Mouse (Mus musculus) stomach, embryonic 15.5 days (tissue): ENCODE data around the gene Pde6h. TPM values are rescaled to one million over a fixed set of nuclear protein-coding genes. Genes with fewer than 3 reads are reported as not detected.

Experiments used
- ATAC-seq: fragments of 200-750 bp; cut with Nextera tagmentation; 2 replicates; pipeline ENCODE4 v1.8.0; 2017; ENCODE audit warnings: low read depth, moderate number of reproducible peaks, moderate TSS enrichment; ENCODE audit not compliant: insufficient read depth, low FRiP score
- H3K27ac ChIP-seq: fragments of 300-500 bp; sonication (generic); 2 replicates; pipeline ENCODE4 v1.5.1; 2015; ENCODE audit warnings: mild to moderate bottlenecking, inconsistent platforms
- H3K27me3 ChIP-seq: fragments of 300-500 bp; sonication (generic); replicated peaks from 2 replicates; pipeline ENCODE4 v1.6.1; 2015; ENCODE audit warnings: inconsistent platforms
- H3K36me3 ChIP-seq: fragments of 300-500 bp; sonication (generic); 2 replicates; pipeline ENCODE4 v1.6.1; 2015; ENCODE audit warnings: inconsistent platforms
- H3K4me1 ChIP-seq: fragments of 300-500 bp; sonication (generic); 2 replicates; pipeline ENCODE4 v1.6.1; 2015; ENCODE audit warnings: inconsistent platforms
- H3K4me2 ChIP-seq: fragments of 300-500 bp; sonication (generic); 2 replicates; pipeline ENCODE4 v1.6.1; 2015; ENCODE audit warnings: mild to moderate bottlenecking, inconsistent platforms
- H3K4me3 ChIP-seq: fragments of 300-500 bp; sonication (generic); replicated peaks from 2 replicates; pipeline ENCODE4 v1.5.1; 2015; ENCODE audit warnings: inconsistent platforms
- H3K9ac ChIP-seq: fragments of 300-500 bp; sonication (generic); 2 replicates; pipeline ENCODE4 v1.6.1; 2015; ENCODE audit warnings: inconsistent platforms
- H3K9me3 ChIP-seq: fragments of 300-500 bp; sonication (generic); 2 replicates; pipeline ENCODE4 v1.6.1; 2016; ENCODE audit warnings: inconsistent platforms
- WGBS: fragments of 180-500 bp; shearing (Covaris S2); methylation state at CpG from one replicate; pipeline ENCODE4 v1.1.7; 2015; 5-methylcytosine and 5-hydroxymethylcytosine counted together
- polyA plus RNA-seq: library from polyadenylated mRNA; unstranded; fragments of >200 nt; fragmentation: Nextera tagmentation; extraction: Ambion mirVana; gene quantifications from 2 replicates; pipeline ENCODE4 v1.2.1, GENCODE M21; 2015

The Pde6h gene
- polyA plus RNA-seq, 1 experiment from 2014 or later, result not detected

DNA sequence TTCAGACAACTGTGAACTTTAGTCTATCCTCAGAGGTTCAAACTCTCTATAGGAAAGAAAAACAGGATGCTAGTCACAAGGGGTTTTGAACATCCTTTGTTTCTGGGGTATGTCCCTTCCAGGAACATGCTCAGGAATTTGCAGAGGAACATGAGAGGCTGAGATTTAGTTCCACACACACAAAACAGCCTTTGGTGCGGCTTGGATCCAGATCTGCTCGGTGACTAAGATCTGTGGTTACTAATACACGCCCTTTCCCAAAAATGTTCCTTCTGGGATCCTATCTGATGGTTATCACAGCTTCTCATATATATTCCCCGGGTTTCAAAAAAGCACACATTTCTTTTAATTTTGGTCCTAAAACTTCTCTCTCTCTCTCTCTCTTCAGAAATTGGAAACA, 25.8 kb upstream of the Pde6h start:
- Histone ChIP-seq H3K4me1 (peaks cover 10% of the 10 kb centered on the region), H3K9me3 (no peaks in the 10 kb centered on the region), H3K4me3 (no peak overlapping the region), H3K27me3 (no peaks in the 10 kb centered on the region), H3K9ac (no peak overlapping the region), H3K4me2 (no peak overlapping the region), H3K36me3 (no peaks in the 10 kb centered on the region), H3K27ac (peak overlapping the region; percentile 71)
- no peak for ATAC-seq
- WGBS, result 53% methylated on average over 4 of the region's 4 CpGs

DNA sequence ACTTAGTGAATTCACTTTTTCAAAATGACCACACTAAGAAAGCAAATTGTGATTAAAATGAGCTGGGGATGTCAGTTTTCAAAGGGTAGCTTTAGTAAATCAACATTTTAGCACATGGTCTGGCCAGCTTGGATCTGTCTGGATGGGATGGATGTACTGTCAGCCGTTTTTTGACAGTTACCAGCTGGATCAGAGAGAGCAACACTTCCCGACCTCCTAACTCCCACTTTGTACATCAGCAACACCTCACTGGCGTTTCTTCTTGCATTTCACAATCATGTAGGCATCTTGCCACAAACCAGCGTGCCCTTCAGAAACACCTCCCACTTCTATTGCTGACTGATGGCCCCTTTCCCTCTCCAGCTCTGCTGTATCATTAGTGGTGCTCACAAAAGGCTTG, 25.4 kb upstream of the Pde6h start:
- ATAC-seq, result no peak
- peak overlapping the region; percentile 71 for H3K27ac ChIP-seq
- no peaks in the 10 kb centered on the region for H3K9me3 ChIP-seq
- H3K27me3 ChIP-seq, result no peaks in the 10 kb centered on the region
- no peak overlapping the region for H3K4me2 ChIP-seq
- H3K36me3 ChIP-seq, result no peaks in the 10 kb centered on the region
- H3K4me1 ChIP-seq, result peaks cover 10% of the 10 kb centered on the region
- no peak overlapping the region for H3K4me3 ChIP-seq
- no peak overlapping the region for H3K9ac ChIP-seq
- WGBS, result 35% methylated on average over 4 of the region's 4 CpGs

DNA sequence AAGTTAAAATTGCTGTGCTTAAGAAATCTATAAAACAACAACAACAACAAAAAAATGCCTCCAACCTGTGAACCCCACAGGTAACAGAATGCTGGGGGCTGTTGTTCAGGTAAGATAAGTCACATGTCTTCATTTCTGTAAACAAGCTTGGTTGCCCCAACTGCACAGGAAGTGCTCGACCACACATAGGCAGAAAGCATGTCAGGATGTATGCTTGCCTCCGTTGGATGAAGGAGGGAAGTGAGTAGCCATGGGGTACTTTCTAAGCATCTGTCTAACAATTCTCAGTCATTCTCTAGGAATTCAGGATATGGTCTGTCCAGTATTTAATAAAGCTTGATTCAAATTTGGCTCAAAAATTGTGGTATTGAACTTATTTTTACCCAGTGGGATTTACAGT, 24.7 kb upstream of the Pde6h start:
- Histone ChIP-seq H3K9ac (no peak overlapping the region), H3K36me3 (no peaks in the 10 kb centered on the region), H3K4me3 (no peak overlapping the region), H3K4me1 (peaks cover 10% of the 10 kb centered on the region), H3K4me2 (no peak overlapping the region), H3K27me3 (no peaks in the 10 kb centered on the region), H3K9me3 (no peaks in the 10 kb centered on the region), H3K27ac (no peak overlapping the region)
- WGBS, result 57% methylated on average over 2 of the region's 2 CpGs
- no peak for ATAC-seq

DNA sequence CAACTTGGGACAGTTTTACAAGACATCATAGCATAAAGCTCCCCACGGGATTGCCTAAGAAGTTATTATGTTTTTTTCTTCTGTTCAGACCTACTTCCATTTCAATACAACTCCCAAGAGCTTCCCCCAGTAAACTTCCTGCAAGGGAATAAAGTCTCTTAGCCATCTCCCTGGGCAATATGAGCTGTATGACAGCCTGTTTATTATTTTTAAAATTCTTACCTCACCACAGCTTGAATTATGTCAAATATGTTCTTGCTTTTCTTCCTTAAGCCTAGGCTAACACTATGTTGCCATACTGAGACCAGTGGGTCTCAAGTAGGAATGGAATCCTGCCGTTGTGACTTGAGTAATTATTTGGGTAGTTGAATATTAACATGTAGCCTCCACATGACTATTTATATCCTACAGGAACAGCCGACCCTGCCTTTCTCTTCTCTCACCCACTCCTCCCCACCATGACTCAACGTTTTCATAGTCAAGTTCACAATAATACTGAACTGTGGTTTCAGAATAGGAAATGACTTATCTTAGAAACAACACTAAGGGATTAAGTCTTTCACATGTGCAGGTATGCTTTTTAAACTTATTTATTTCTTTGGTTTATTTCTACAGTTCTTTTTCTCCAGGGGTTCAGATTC, 23.1 kb upstream of the Pde6h start:
- no peak overlapping the region for H3K4me3 ChIP-seq
- no peaks in the 10 kb centered on the region for H3K9me3 ChIP-seq
- no peaks in the 10 kb centered on the region for H3K36me3 ChIP-seq
- WGBS, result 29% methylated on average over 4 of the region's 4 CpGs
- H3K27ac ChIP-seq, result peak overlapping the region; percentile 63
- ATAC-seq, result peak; percentile 84; the same call in 1 of the 2 replicates
- H3K9ac ChIP-seq, result no peak overlapping the region
- H3K4me1 ChIP-seq, result no peaks in the 10 kb centered on the region
- H3K4me2 ChIP-seq, result no peak overlapping the region
- no peaks in the 10 kb centered on the region for H3K27me3 ChIP-seq

DNA sequence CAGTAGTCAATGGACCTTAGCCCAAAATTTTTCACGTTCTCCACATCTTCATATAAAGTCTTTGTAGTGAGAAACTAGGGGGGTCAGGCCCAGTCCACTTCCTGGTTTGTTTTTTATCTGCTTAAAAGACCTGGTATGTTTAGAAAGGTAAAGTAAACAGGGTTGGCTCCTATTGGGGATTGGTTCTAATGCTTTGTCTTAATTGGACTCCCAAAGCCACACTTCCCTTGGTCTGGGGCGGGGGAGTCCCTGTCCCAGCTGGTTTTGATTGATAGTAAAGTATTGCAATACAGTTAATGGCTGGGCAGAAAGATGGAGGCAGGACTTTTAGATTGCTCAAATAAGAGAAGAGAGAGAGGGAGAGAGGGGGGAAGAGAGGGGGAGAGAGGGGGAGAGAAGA, 22.6 kb upstream of the Pde6h start:
- Histone ChIP-seq H3K4me3 (no peak overlapping the region), H3K36me3 (no peaks in the 10 kb centered on the region), H3K9me3 (no peaks in the 10 kb centered on the region), H3K9ac (no peak overlapping the region), H3K4me1 (no peaks in the 10 kb centered on the region), H3K27ac (peak overlapping the region; percentile 48; the same call in 1 of the 2 replicates), H3K4me2 (no peak overlapping the region), H3K27me3 (no peaks in the 10 kb centered on the region)
- peak; percentile 72 for ATAC-seq
- 46% methylated on average over 2 of the region's 2 CpGs for WGBS

DNA sequence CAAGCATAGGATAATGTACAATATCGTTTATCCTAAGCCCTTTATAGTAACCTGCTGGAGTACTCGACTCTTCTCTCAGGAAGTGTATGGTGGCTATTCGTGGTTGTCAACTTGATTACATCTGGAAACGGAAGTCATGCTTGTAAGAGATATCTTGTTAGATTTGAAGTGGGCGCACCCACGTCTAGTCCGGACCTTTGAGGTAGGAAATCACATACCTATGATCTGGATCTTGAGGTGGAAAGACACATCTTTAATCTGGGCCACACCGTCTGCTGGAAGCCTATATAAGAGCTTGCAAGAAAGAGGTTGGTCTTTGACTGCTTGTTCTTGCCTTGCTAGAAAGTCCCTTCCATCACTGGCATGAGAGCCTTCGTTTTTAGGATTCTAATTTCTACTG, 21.1 kb upstream of the Pde6h start:
- no peaks in the 10 kb centered on the region for H3K27me3 ChIP-seq
- 91% methylated on average over 9 of the region's 9 CpGs for WGBS
- no peak overlapping the region for H3K27ac ChIP-seq
- no peaks in the 10 kb centered on the region for H3K9me3 ChIP-seq
- H3K4me3 ChIP-seq, result no peak overlapping the region
- 0 out of 2 replicates have a peak, but pooled peaks cover 3% of the 10 kb centered on the region for H3K4me1 ChIP-seq
- H3K36me3 ChIP-seq, result no peaks in the 10 kb centered on the region
- no peak overlapping the region for H3K9ac ChIP-seq
- H3K4me2 ChIP-seq, result no peak overlapping the region
- ATAC-seq, result no peak

DNA sequence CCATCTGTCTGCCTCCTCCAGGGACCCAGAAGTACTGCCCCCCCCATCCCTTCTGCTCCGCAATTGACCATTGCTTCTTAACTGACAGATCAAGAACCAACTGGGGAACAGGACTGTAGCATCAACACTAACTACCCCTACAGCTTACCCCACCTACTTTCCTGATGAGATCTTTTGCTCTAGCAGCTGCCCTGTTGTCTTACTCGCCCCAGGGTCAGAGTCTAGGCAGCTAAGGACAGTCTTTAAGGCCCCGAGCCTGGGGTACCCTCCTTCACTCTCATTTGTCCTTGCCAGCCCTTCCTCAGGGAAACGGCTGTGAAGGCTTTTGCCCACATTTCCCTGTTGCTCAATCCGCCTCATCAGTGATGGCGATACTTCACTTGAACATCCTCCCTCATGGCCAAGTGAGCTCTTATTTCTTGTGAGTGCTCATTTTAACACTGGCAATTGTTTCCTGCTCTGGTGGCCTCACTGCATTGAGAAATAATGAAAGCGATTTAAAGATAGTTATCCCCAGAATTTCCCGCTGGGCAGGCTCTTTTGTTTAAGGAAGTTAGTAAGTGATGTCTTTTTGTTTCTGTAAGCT, 19.7 kb upstream of the Pde6h start:
- Histone ChIP-seq H3K4me3 (no peak overlapping the region), H3K27ac (no peak overlapping the region), H3K27me3 (no peaks in the 10 kb centered on the region), H3K4me1 (0 out of 2 replicates have a peak, but pooled peaks cover 3% of the 10 kb centered on the region), H3K36me3 (no peaks in the 10 kb centered on the region), H3K9ac (no peak overlapping the region), H3K9me3 (no peaks in the 10 kb centered on the region), H3K4me2 (no peak overlapping the region)
- ATAC-seq, result no peak
- WGBS, result 65% methylated on average over 8 of the region's 8 CpGs

DNA sequence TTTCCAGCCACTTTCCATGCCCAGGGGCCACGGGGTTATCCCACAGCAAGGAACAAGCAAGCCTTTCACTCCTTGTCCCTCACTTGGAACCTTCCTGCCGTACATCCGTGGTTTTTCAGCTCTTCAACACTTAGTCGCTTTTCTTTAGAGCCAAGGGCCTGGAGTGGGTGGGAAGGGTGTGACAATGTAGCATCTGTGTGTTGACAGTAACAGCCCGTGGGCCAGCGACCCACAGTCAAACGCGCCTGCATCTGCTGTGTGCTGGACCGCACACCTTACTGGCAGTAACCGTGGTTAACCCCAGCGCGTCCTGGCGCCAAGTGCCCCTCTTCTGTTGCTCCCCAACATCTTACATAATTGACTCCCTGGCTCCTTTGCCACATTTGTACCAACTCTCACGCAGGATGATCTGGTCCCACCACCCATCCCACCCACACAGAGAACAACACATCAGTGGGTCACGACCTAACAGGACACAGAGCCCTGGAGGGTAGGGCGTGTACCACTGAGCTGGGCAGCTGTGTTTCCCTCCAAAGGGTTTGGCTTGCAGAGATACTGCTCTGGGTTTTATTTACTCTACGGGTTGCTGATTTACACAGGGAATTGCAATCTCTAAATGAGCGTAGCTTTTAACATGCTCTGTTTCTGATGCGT, 17.2 kb upstream of the Pde6h start:
- ATAC-seq, result no peak
- Histone ChIP-seq H3K36me3 (no peaks in the 10 kb centered on the region), H3K4me2 (no peak overlapping the region), H3K9me3 (no peaks in the 10 kb centered on the region), H3K4me3 (no peak overlapping the region), H3K4me1 (peaks cover 3% of the 10 kb centered on the region; the same call in 1 of the 2 replicates), H3K9ac (no peak overlapping the region), H3K27ac (0 out of 2 replicates have a peak overlapping the region, but pooled peaks have one; percentile 8), H3K27me3 (no peaks in the 10 kb centered on the region)
- 65% methylated on average over 19 of the region's 19 CpGs for WGBS

DNA sequence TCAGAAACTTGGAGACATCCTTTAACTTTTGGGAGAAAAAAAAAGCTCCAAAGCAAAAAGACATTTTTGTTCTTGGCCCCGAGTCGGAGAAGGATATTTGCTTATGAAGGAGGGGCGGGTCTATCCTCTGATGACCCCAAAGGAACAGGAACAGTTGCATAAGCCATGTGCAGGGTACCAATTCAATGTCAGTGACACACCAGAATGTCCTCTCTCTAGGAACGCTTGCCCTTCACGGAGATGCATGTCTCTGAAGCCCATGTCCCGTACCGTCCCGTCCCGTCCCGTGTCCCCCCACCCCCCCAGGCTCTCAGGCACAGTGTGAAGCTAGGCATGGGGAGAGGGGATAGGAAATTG, 16.7 kb upstream of the Pde6h start:
- no peak overlapping the region for H3K4me3 ChIP-seq
- no peak overlapping the region for H3K9ac ChIP-seq
- H3K4me1 ChIP-seq, result peaks cover 3% of the 10 kb centered on the region; the same call in 1 of the 2 replicates
- 0 out of 2 replicates have a peak overlapping the region, but pooled peaks have one; percentile 4 for H3K27ac ChIP-seq
- H3K4me2 ChIP-seq, result no peak overlapping the region
- H3K9me3 ChIP-seq, result no peaks in the 10 kb centered on the region
- no peak for ATAC-seq
- 74% methylated on average over 10 of the region's 10 CpGs for WGBS
- H3K36me3 ChIP-seq, result no peaks in the 10 kb centered on the region
- no peaks in the 10 kb centered on the region for H3K27me3 ChIP-seq

DNA sequence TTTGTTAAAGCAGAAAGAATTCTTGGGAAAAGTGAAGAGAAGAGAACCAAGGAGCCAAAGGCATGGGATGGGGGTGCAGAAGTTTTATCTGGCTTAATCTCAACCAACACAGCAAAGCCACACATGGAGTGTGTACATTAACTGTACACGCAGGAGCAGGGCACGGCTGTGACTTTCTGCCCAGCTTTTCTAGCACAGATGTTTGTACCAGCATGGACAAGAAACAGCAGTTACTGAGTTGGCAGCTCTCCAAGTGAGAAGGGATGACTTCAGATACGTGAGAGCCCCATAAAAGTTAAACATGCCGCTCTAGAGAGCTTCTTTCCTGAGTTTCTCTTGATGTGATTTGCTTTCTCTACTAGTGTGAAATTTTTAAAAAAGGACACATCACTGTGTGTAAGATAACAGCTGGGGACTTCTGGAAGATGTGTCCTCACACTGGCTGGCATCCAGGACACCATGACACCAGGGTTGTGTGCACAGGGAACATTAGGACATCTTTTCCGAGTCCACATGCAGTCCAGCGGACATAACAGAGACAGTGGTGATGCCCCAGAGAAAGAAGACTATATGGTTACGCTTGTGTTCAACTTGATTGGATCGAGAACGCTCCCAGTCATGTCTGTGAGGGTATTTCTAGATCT, 13.3 kb upstream of the Pde6h start:
- ATAC-seq, result peak; percentile 61; the same call in 1 of the 2 replicates

DNA sequence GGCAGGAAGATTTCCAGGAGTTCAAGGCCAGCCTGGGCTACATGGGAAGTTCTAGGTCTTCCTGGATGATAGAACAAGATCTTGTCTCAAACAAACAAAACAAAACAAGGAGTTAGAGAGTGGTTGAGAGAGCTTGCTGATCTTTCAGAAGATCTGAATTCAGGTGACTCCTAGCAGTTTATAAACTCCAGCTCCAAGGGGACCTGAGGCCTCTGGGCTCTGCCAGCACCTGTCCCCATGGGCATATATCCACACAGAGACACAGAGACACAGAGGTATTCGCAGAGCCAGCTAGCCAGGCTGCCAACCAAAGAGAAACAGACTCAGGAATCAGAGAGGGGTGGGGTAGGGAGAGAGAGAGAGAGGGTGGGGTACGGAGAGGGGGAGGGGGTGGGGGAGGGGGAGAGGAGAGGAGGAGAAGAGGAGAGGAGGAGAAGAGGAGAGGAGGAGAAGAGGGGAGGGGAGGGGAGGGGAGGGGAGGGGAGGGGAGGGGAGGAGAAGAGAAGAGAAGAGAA, 10.8 kb upstream of the Pde6h start:
- Histone ChIP-seq H3K9me3 (no peaks in the 10 kb centered on the region), H3K9ac (no peak overlapping the region), H3K4me1 (peaks cover 7% of the 10 kb centered on the region), H3K4me2 (no peak overlapping the region), H3K27me3 (no peaks in the 10 kb centered on the region), H3K36me3 (no peaks in the 10 kb centered on the region), H3K27ac (peak overlapping the region; percentile 63; the same call in 1 of the 2 replicates), H3K4me3 (no peak overlapping the region)
- WGBS, result 79% methylated on average over 1 of the region's 2 CpGs
- no peak for ATAC-seq

More for the DNA sequence above, 13.3 kb upstream of the Pde6h start:
- Histone ChIP-seq H3K4me2 (no peak overlapping the region), H3K4me1 (peaks cover 11% of the 10 kb centered on the region), H3K4me3 (no peak overlapping the region), H3K27me3 (no peaks in the 10 kb centered on the region), H3K9ac (no peak overlapping the region), H3K27ac (peak overlapping the region; percentile 82), H3K36me3 (no peaks in the 10 kb centered on the region), H3K9me3 (no peaks in the 10 kb centered on the region)
- 52% methylated on average over 9 of the region's 9 CpGs for WGBS
